21 mouse cellular contexts compared by ENCODE assay signal in genomic region chr2:41192293-41192692, GRCm38 (mm10).
DNase-seq lines count a peak whose midpoint lies in the region; ATAC-seq and TF ChIP-seq lines count a peak whose summit lies in the region.
"Had no signal": no experiment of that assay in that cellular context is flagged by ENCODE, and none has a peak within 500 bp of the region (broad histone marks: within the 10 kb centered on the region; RNA-seq: fewer than 3 reads in every experiment).

No protein-coding gene starts in this region.

- H3K9ac ChIP-seq in hindbrain, postnatal 0 days (replicated peaks; ENCODE audit: low read length): no peak overlapping the region
- H3K9ac ChIP-seq in hindbrain, embryonic 12.5 days: no peak overlapping the region
- H3K9ac ChIP-seq: kidney, embryonic 15.5 days; liver, embryonic 15.5 days had no signal

- H3K4me3 ChIP-seq in hindbrain, postnatal 0 days (ENCODE audit: low read length): no peak overlapping the region
- H3K4me3 ChIP-seq in hindbrain, embryonic 12.5 days: no peak overlapping the region
- H3K4me3 ChIP-seq: embryonic facial prominence, embryonic 10.5 days; heart, embryonic 10.5 days; kidney, embryonic 15.5 days; limb, embryonic 10.5 days; liver, embryonic 15.5 days had no signal

- no peaks in the 10 kb centered on the region for H3K4me1 ChIP-seq in hindbrain, postnatal 0 days (ENCODE audit: insufficient read depth, low read length)
- H3K4me1 ChIP-seq in hindbrain, embryonic 12.5 days: no peaks in the 10 kb centered on the region
- H3K4me1 ChIP-seq: embryonic facial prominence, embryonic 10.5 days; heart, embryonic 10.5 days; kidney, embryonic 15.5 days; limb, embryonic 10.5 days; liver, embryonic 15.5 days had no signal

- intact Hi-C loops in heart, postnatal 36 days (cut with DNase I): no loop called here

- H3K27ac ChIP-seq in hindbrain, postnatal 0 days: no peak overlapping the region
- H3K27ac ChIP-seq in hindbrain, embryonic 12.5 days: no peak overlapping the region
- H3K27ac ChIP-seq: embryonic facial prominence, embryonic 10.5 days; heart, embryonic 10.5 days; kidney, embryonic 15.5 days; limb, embryonic 10.5 days; liver, embryonic 15.5 days; macrophage had no signal

- ATAC-seq in hindbrain, postnatal 0 days: no peak
- no peak for ATAC-seq in hindbrain, embryonic 12.5 days (ENCODE audit: low FRiP score)

- H3K36me3 ChIP-seq in hindbrain, postnatal 0 days (ENCODE audit: insufficient read depth, low read length): no peaks in the 10 kb centered on the region
- H3K36me3 ChIP-seq in hindbrain, embryonic 12.5 days: no peaks in the 10 kb centered on the region
- H3K36me3 ChIP-seq: embryonic facial prominence, embryonic 10.5 days; heart, embryonic 10.5 days; kidney, embryonic 15.5 days; limb, embryonic 10.5 days; liver, embryonic 15.5 days had no signal

- no peaks in the 10 kb centered on the region for H3K9me3 ChIP-seq in hindbrain, postnatal 0 days (ENCODE audit: low read length)
- no peaks in the 10 kb centered on the region for H3K9me3 ChIP-seq in hindbrain, embryonic 12.5 days (replicated peaks)
- H3K9me3 ChIP-seq: embryonic facial prominence, embryonic 10.5 days; heart, embryonic 10.5 days; kidney, embryonic 15.5 days; limb, embryonic 10.5 days; liver, embryonic 15.5 days had no signal

- no peak for TF ChIP-seq CTCF in hindbrain, postnatal 0 days (IDR thresholded peaks at IDR 0.05; ENCODE audit: low read depth)

- H3K4me2 ChIP-seq in hindbrain, postnatal 0 days (ENCODE audit: low read depth, low read length): no peak overlapping the region
- no peak overlapping the region for H3K4me2 ChIP-seq in hindbrain, embryonic 12.5 days (replicated peaks)
- H3K4me2 ChIP-seq: kidney, embryonic 15.5 days; liver, embryonic 15.5 days had no signal

- H3K27me3 ChIP-seq in hindbrain, postnatal 0 days (ENCODE audit: insufficient read depth, low read length): no peaks in the 10 kb centered on the region
- H3K27me3 ChIP-seq in hindbrain, embryonic 12.5 days: no peaks in the 10 kb centered on the region
- H3K27me3 ChIP-seq: kidney, embryonic 15.5 days; liver, embryonic 15.5 days had no signal

- 62% methylated on average over 4 of the region's 4 CpGs for WGBS in hindbrain, postnatal 0 days
- 83% methylated on average over 4 of the region's 4 CpGs for WGBS in hindbrain, embryonic 12.5 days

- DNase-seq in cerebellum, adult 9-10 months: peak; percentile 16
- DNase-seq in cerebellum, adult 11 months: no peak
- DNase-seq in hindbrain, postnatal 0 days (ENCODE audit: low spot score): peak; percentile 15
- peak; percentile 39 to 51 for DNase-seq in cerebellum, postnatal 10 days
- peak; percentile 40 for DNase-seq in retina, postnatal 1 day
- no peak for DNase-seq in heart, postnatal 36 days
- DNase-seq: adrenal gland, postnatal 36 days; gastrocnemius, postnatal 10 days; kidney, adult 11 months; kidney, postnatal 4 days; liver; right cerebral cortex, adult 18-20 months; right cerebral cortex, postnatal 4 days; thymus, postnatal 14 days had no signal

Comparison
In these comparisons a context has a peak if more than half of its experiments do, and no peak if none do; other contexts are left out.
1. DNase-seq: peak in cerebellum, adult 9-10 months (single experiment), hindbrain, postnatal 0 days (single experiment), cerebellum, postnatal 10 days (2 of 2) and retina, postnatal 1 day (single experiment); none in cerebellum, adult 11 months (single experiment) and heart, postnatal 36 days (0 of 2).